Mouse (Mus musculus) heart, embryonic 14.5 days (tissue): ENCODE measurements at regions not wholly inside any gene's neighbourhood (a gene's known extent, or its start where the extent isn't known, plus 50 kb on each side); places are given as distances from the start of the nearest gene placed in this dataset.

Experiments used
- ATAC-seq: fragments of 200-750 bp; cut with Nextera tagmentation; 2 replicates; pipeline ENCODE4 v1.8.0; 2017; ENCODE audit warnings: low read depth, moderate TSS enrichment; ENCODE audit not compliant: insufficient number of reproducible peaks, insufficient read depth, low FRiP score
- H3K27ac ChIP-seq, 2 experiments: fragments of 200-500 bp in 1 of 2; fragments of 300-500 bp in 1 of 2; sonication (generic) in 1 of 2; replicated peaks in 1 of 2; 2 replicates each; pipeline ENCODE4 v1.5.1; 2012 to 2014; ENCODE audit warnings: low read depth in 2 of 2, low read length in 2 of 2, control low read depth in 1 of 2, mild to moderate bottlenecking in 1 of 2, mixed read lengths in 1 of 2; ENCODE audit not compliant: control insufficient read depth in 1 of 2, insufficient read depth in 1 of 2
- H3K27me3 ChIP-seq: fragments of 300-500 bp; sonication (generic); 2 replicates; pipeline ENCODE4 v1.6.1; 2014; ENCODE audit warnings: mild to moderate bottlenecking, low read length, control low read depth; ENCODE audit not compliant: control insufficient read depth, insufficient read depth
- H3K36me3 ChIP-seq: fragments of 300-500 bp; sonication (generic); 2 replicates; pipeline ENCODE4 v1.6.1; 2014; ENCODE audit warnings: mild to moderate bottlenecking, control low read depth, low read length, mixed read lengths; ENCODE audit not compliant: control insufficient read depth, insufficient read depth
- H3K4me1 ChIP-seq, 2 experiments: fragments of 200-500 bp in 1 of 2; fragments of 300-500 bp in 1 of 2; sonication (generic) in 1 of 2; 2 replicates each; pipeline ENCODE4 v1.6.1; 2012 to 2014; ENCODE audit warnings: low read length in 2 of 2, control low read depth in 1 of 2, mixed read lengths in 1 of 2; ENCODE audit not compliant: control insufficient read depth in 2 of 2, insufficient read depth in 2 of 2
- H3K4me2 ChIP-seq: fragments of 300-500 bp; sonication (generic); 2 replicates; pipeline ENCODE4 v1.6.1; 2014; ENCODE audit warnings: mild to moderate bottlenecking, low read length
- H3K4me3 ChIP-seq, 2 experiments: fragments of 200-500 bp in 1 of 2; fragments of 300-500 bp in 1 of 2; sonication (generic) in 1 of 2; 2 replicates each; pipeline ENCODE4 v1.5.1; 2012 to 2014; ENCODE audit warnings: low read length in 2 of 2, mild to moderate bottlenecking in 2 of 2, control low read depth in 1 of 2, low read depth in 1 of 2, moderate library complexity in 1 of 2; ENCODE audit not compliant: control insufficient read depth in 1 of 2, insufficient read depth in 1 of 2
- H3K9ac ChIP-seq: fragments of 300-500 bp; sonication (generic); 2 replicates; pipeline ENCODE4 v1.6.1; 2014; ENCODE audit warnings: mild to moderate bottlenecking, low read length
- H3K9me3 ChIP-seq: fragments of 300-500 bp; sonication (generic); 2 replicates; pipeline ENCODE4 v1.6.1; 2016; ENCODE audit warnings: low read length, control low read depth; ENCODE audit not compliant: control insufficient read depth
- WGBS: fragments of 180-500 bp; shearing (Covaris S2); extraction: QIAGEN DNeasy Blood & Tissue Kit; methylation state at CpG from one replicate; pipeline ENCODE4 v1.1.7; 2014; 5-methylcytosine and 5-hydroxymethylcytosine counted together

- no peak overlapping the region for H3K9ac ChIP-seq
- 78% methylated on average over 2 of the region's 2 CpGs for WGBS
- no peak overlapping the region for H3K27ac ChIP-seq
Measured at GRCm38 (mm10) chr16:20808263-20808662, 74.0 kb upstream of the Thpo start.

GRCm38 (mm10) chr16:20806739-20807138, 72.4 kb upstream of the Thpo start:
- Histone ChIP-seq H3K4me3 (no peak overlapping the region), H3K4me2 (no peak overlapping the region), H3K9ac (no peak overlapping the region), H3K36me3 (no peaks in the 10 kb centered on the region), H3K27me3 (no peaks in the 10 kb centered on the region), H3K27ac (no peak overlapping the region), H3K4me1 (peaks cover 9 to 20% of the 10 kb centered on the region in 2 experiments; a peak in 3 of 4 replicates), H3K9me3 (no peaks in the 10 kb centered on the region)
- ATAC-seq = no peak
- WGBS = 73% methylated on average over 7 of the region's 7 CpGs

More at GRCm38 (mm10) chr16:20808263-20808662, 74.0 kb upstream of the Thpo start:
- H3K4me1 ChIP-seq = peaks cover 9 to 16% of the 10 kb centered on the region in 2 experiments; a peak in 3 of 4 replicates
- no peaks in the 10 kb centered on the region for H3K27me3 ChIP-seq
- no peak for ATAC-seq
- no peaks in the 10 kb centered on the region for H3K36me3 ChIP-seq
- H3K4me2 ChIP-seq = no peak overlapping the region
- no peak overlapping the region for H3K4me3 ChIP-seq
- no peaks in the 10 kb centered on the region for H3K9me3 ChIP-seq

GRCm38 (mm10) chr16:20805793-20806192, 71.5 kb upstream of the Thpo start:
- no peak overlapping the region for H3K27ac ChIP-seq
- no peak overlapping the region for H3K4me3 ChIP-seq
- peaks cover 9 to 20% of the 10 kb centered on the region in 2 experiments; a peak in 3 of 4 replicates for H3K4me1 ChIP-seq
- no peaks in the 10 kb centered on the region for H3K36me3 ChIP-seq
- 38% methylated on average over 6 of the region's 6 CpGs for WGBS
- ATAC-seq = no peak
- H3K9ac ChIP-seq = no peak overlapping the region
- no peak overlapping the region for H3K4me2 ChIP-seq
- H3K9me3 ChIP-seq = no peaks in the 10 kb centered on the region
- no peaks in the 10 kb centered on the region for H3K27me3 ChIP-seq

GRCm38 (mm10) chr16:20805086-20805485, 70.8 kb upstream of the Thpo start:
- no peak for ATAC-seq

GRCm38 (mm10) chr16:20804601-20805017, 70.3 kb upstream of the Thpo start:
- Histone ChIP-seq H3K9ac (peak overlapping the region; percentile 60), H3K9me3 (no peaks in the 10 kb centered on the region), H3K27ac (no peak overlapping the region), H3K4me3 (peak overlapping the region; percentile 41 to 45), H3K36me3 (no peaks in the 10 kb centered on the region), H3K27me3 (no peaks in the 10 kb centered on the region), H3K4me2 (peak overlapping the region; percentile 75), H3K4me1 (peaks cover 9 to 20% of the 10 kb centered on the region in 2 experiments; a peak in 3 of 4 replicates)
- WGBS = 0% methylated on average over 7 of the region's 10 CpGs
- no peak; the same call in 1 of the 2 replicates for ATAC-seq

More at GRCm38 (mm10) chr16:20805086-20805485, 70.8 kb upstream of the Thpo start:
- Histone ChIP-seq H3K4me2 (peak overlapping the region; percentile 75), H3K4me1 (peaks cover 9 to 20% of the 10 kb centered on the region in 2 experiments; a peak in 3 of 4 replicates), H3K4me3 (peak overlapping the region in 1 of 2 experiments; percentile 41; a peak in 2 of 4 replicates), H3K36me3 (no peaks in the 10 kb centered on the region), H3K9ac (peak overlapping the region; percentile 60), H3K9me3 (no peaks in the 10 kb centered on the region), H3K27ac (no peak overlapping the region), H3K27me3 (no peaks in the 10 kb centered on the region)
- 14% methylated on average over 6 of the region's 6 CpGs for WGBS

GRCm38 (mm10) chr16:20803278-20803930, 69.1 kb upstream of the Thpo start:
- H3K9ac ChIP-seq = no peak overlapping the region
- no peak overlapping the region for H3K4me3 ChIP-seq
- no peaks in the 10 kb centered on the region for H3K9me3 ChIP-seq
- no peaks in the 10 kb centered on the region for H3K36me3 ChIP-seq
- H3K4me2 ChIP-seq = no peak overlapping the region
- H3K27ac ChIP-seq = no peak overlapping the region
- no peak for ATAC-seq
- H3K27me3 ChIP-seq = no peaks in the 10 kb centered on the region
- H3K4me1 ChIP-seq = peaks cover 9 to 20% of the 10 kb centered on the region in 2 experiments; a peak in 3 of 4 replicates
- 65% methylated on average over 7 of the region's 7 CpGs for WGBS

- no peaks in the 10 kb centered on the region for H3K9me3 ChIP-seq
- 38% methylated on average over 6 of the region's 6 CpGs for WGBS
- no peak overlapping the region for H3K27ac ChIP-seq
- no peak for ATAC-seq
- peaks cover 9 to 20% of the 10 kb centered on the region in 2 experiments; a peak in 3 of 4 replicates for H3K4me1 ChIP-seq
- H3K4me3 ChIP-seq = no peak overlapping the region
- H3K9ac ChIP-seq = no peak overlapping the region
- H3K27me3 ChIP-seq = no peaks in the 10 kb centered on the region
- H3K36me3 ChIP-seq = no peaks in the 10 kb centered on the region
- H3K4me2 ChIP-seq = no peak overlapping the region
Measured at GRCm38 (mm10) chr16:20802724-20803123, 68.4 kb upstream of the Thpo start.
